In the genomic region with DNA sequence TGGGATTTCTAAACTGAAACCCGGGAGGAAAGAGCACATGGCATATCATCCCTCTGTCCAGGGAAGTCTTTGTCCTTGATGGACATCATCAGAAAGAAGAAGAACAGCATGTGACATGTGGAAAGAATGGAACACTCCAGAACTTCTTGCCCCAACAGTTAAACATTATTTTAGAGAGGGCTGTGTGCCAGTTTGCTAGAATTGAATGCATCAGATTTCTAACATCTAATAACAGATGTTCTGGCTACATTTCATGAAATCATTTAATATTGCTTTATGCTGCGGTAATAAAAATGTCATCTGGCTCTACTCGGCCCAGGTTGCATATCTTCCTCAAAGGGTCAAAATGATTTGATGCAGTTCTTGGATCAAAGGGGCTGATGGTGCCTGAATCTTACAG, we compare ENCODE assay signal across 17 mouse cellular contexts.
"Had no signal": no experiment of that assay in that cellular context is flagged by ENCODE, and none has a peak within 500 bp of the region (broad histone marks: within the 10 kb centered on the region; RNA-seq: fewer than 3 reads in every experiment).

No protein-coding gene starts in this region.

- ATAC-seq: liver, postnatal 0 days; midbrain, embryonic 13.5 days; midbrain, embryonic 15.5 days had no signal

- H3K36me3 ChIP-seq: lung, embryonic 15.5 days; midbrain, embryonic 13.5 days; midbrain, embryonic 15.5 days; neural tube, embryonic 12.5 days; stomach, embryonic 15.5 days had no signal

- H3K27me3 ChIP-seq: lung, embryonic 15.5 days; megakaryocyte, embryonic 14.5 days; midbrain, embryonic 13.5 days; midbrain, embryonic 15.5 days; neural tube, embryonic 12.5 days; stomach, embryonic 15.5 days had no signal

- H3K9ac ChIP-seq: liver, postnatal 0 days; lung, embryonic 15.5 days; midbrain, embryonic 13.5 days; midbrain, embryonic 15.5 days; neural tube, embryonic 12.5 days; stomach, embryonic 15.5 days had no signal

- H3K27ac ChIP-seq: lung, embryonic 15.5 days; macrophage; midbrain, embryonic 13.5 days; midbrain, embryonic 15.5 days; neural tube, embryonic 12.5 days; stomach, embryonic 15.5 days; stomach, postnatal 0 days had no signal

- DNase-seq: liver, postnatal 0 days; lung, adult 2 months; lung, postnatal 10 days; lung, postnatal 36 days; right cerebral cortex, postnatal 14 days; thymus, adult 2 months; thymus, postnatal 25 days; thymus, postnatal 4 days had no signal

- H3K9me3 ChIP-seq: lung, embryonic 15.5 days; megakaryocyte, embryonic 14.5 days; midbrain, embryonic 13.5 days; midbrain, embryonic 15.5 days; neural tube, embryonic 12.5 days; stomach, embryonic 15.5 days had no signal

- H3K4me1 ChIP-seq: lung, embryonic 15.5 days; megakaryocyte, embryonic 14.5 days; midbrain, embryonic 13.5 days; midbrain, embryonic 15.5 days; neural tube, embryonic 12.5 days; stomach, embryonic 15.5 days had no signal

- H3K4me2 ChIP-seq: lung, embryonic 15.5 days; midbrain, embryonic 11.5 days; midbrain, embryonic 13.5 days; midbrain, embryonic 15.5 days; neural tube, embryonic 12.5 days; stomach, embryonic 15.5 days had no signal

- H3K4me3 ChIP-seq: lung, embryonic 15.5 days; megakaryocyte, embryonic 14.5 days; midbrain, embryonic 13.5 days; midbrain, embryonic 15.5 days; neural tube, embryonic 12.5 days; stomach, embryonic 15.5 days had no signal
